Mouse (Mus musculus): ENCODE measurements at regions not wholly inside any gene's neighbourhood (a gene's known extent, or its start where the extent isn't known, plus 50 kb on each side); places are given as distances from the start of the nearest gene placed in this dataset.

DNA sequence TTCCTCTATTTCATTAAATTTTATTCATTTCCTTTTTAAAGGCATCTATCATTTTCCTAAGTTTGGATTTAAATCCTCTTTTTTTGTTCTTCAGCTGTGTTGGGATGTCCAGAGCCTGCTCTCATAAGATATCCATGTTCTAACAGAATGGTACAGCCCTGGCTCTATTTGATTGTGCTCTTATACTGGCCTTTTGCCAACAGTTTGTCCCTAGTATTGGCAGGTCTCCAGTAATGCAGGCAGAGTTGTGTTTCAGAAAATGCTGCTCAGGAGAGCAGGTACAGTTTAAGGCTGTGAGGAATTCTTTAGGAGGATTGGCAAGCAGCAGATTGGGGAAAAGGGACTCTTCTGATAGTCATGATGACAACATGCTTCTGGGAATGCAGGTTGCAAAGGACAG is 797.1 kb upstream of the Slit2 start:
- no peak for ATAC-seq (replicated peaks; ENCODE audit: poor library complexity)

DNA sequence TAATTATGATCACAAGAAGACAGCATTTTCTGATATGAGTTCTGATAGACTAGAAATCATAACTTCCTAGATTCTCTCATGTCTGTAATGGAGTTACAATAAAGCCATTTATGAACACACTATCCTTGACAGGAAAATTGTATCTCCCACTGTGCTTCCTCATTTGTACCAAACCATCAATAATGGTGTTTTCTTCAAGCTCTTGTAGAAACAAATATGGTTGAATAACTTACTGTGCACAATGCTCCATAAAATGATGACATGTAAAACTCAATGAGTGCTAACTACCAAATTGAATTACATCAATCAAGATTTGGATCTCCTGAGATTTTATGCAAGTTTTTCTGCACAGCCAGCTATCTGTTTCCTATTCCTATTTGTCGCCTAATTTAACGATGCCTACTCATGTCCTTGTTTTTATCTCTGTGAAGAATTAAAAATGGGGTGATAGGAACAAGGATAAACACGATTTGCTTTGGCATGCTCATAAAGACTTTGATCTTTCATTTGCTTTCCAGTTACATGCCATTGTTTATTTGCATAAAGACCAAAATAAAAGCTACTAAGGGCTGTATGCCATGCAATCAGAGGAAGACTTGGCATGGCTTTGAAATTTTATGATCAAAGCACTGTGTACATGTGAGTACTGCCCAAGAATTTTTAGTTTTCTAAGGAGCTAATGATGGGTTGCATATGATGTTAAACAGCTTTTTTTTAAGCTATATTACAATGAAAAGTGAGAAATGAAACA is 780.6 kb upstream of the Slit2 start:
- no peak for ATAC-seq (replicated peaks; ENCODE audit: poor library complexity)

DNA sequence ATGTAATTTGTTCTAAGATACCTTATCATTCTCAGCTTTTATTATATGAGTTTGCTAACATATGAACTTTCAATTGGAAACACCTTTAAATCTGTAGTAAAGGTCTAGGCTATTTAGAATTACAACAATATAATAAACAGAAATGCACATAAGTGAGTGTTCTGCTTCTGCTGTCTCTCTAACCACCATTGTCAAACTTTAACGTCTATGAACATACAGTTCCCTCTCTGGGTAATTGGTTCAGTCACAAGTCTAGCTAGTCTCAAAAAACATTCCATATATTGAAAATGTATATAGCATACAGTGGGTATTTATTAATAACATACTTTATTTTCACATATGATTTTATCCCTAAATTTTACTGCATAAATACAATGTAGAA is 780.0 kb upstream of the Slit2 start:
- no peak for ATAC-seq (replicated peaks; ENCODE audit: poor library complexity)

DNA sequence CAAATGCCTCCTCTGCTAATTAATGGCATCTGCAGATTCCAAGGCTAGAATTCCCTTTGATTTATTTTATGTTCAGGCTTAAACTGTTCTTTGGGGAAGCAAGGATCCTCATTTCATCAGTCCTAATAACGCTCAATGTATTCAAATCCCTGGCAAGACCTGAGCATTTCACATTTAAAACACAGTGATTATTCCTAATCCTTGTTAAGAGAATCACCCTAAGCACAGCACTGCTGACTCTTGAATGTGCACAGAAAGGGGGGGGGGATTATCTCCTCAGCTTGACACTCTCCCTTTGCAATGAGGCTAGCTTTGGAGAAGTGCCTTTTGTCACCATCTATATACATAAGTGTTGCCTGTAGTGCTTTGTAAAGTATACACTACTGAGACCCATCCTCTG is 772.4 kb upstream of the Slit2 start:
- ATAC-seq (replicated peaks; ENCODE audit: poor library complexity), result no peak

DNA sequence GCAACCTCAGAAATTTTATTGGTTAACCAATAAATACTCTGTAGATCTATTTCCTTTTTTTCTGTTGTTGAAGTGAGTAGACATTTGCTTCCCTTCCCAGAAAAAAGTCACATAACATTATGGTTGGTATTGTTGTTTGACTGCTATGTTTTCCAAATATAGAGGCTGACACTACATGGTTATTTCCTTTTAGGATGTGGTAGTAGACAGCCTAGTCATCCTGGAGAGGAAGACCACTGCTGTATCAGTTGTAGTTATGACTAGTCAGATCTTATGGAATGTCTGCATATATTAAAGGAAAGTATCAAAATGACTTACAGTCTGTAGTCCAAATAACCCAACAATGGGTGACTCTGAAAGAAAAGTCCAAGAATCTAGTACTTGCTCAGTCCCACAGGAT is 767.5 kb upstream of the Slit2 start:
- no peak for ATAC-seq (replicated peaks; ENCODE audit: poor library complexity)

DNA sequence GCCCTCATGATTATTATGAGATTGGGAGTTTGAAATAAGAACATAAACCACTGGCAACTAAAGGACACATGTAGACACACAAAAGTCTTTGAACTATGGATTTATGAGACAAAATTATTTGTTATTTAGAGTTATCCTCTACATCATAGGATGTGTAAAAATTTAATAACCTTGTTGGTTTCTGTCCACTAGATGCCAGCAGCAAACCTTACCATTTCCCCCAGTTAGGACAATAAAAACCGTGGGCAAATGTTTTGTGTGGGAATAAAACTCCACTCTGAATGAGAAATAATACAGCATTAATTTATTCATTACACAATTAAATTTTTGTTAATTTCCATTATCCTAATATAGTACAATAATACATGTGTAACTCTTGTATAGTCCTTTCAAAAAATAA is 757.7 kb upstream of the Slit2 start:
- no peak for ATAC-seq (replicated peaks; ENCODE audit: poor library complexity)

DNA sequence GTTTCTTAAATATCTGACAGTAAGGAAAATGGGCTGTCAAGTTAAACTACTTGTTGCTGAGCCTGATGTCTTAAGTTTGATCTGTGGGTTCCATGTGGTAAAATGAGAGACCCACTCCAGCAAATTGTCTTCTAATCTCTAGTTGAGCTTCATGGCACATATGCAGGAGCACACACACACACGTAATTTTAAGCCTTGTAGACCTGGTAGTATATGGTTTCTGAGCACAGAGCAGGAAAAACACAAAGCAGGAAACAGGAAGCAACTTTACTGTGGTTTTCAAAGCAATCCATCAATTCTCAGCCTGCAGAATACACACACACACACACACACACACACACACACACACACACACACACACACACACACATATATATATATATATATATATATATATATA is 746.8 kb upstream of the Slit2 start:
- no peak for ATAC-seq (replicated peaks; ENCODE audit: poor library complexity)

DNA sequence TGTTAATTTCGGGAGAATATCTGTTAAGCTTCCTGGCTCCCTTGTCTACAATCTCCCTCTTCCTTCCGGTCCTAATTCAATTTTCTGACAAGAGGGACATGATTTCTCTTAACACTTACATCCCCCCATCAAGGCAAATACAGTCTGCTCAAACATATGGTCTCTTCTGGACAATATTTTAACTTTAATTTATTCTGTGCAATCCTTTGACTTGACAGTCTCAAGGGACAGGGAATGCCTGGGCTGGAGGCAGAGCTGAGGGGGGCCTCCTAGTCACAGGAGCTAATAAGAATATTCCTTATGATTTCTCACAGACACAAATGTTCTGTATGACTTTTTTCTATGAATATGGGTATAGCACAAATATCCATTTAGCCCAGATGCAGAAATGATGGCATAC is 742.9 kb upstream of the Slit2 start:
- ATAC-seq (replicated peaks; ENCODE audit: poor library complexity), result no peak

DNA sequence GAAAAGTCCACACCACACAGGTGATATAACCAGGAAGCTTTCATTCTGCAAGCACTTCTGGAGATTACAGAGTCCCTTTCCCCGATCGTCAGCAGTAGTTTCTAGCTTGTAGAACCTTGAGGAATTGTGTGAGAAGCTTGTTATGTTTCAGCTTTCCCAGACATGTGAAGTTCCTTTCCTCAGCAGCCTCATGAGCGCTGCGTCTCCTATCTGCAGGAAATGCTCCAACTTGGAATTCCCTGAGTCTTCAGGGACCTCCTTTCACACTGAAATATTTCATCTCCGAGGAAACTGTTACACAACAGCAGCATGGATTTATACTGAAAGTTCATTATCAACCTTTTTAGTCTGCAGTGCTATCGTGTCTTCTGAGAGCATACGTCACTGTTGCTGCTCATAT is 742.4 kb upstream of the Slit2 start:
- no peak for ATAC-seq (replicated peaks; ENCODE audit: poor library complexity)

DNA sequence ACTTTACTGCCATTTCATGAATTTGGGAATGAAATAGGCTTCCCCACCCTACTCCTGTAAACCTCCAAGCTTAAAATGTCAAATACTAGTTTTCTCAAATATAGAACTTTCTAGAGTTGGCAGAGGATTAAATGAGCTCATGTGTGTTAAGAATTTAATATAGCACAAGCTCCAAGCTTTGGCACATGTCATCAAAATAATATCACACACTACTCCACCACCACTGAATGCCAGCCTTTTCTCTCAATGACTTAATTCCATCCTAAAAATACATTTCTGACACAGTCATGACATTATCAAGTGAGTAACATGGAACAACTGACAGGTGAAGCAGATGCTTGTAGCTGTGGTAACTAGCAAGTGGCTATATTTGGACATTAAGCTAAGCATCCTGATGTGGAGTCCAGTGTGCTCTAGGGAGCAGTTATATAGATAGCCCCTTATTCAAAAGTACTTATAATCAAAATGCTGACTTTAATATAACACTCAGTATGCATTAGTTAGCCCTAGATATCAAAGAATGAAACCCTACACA is 728.0 kb upstream of the Slit2 start:
- ATAC-seq (replicated peaks; ENCODE audit: poor library complexity), result no peak

DNA sequence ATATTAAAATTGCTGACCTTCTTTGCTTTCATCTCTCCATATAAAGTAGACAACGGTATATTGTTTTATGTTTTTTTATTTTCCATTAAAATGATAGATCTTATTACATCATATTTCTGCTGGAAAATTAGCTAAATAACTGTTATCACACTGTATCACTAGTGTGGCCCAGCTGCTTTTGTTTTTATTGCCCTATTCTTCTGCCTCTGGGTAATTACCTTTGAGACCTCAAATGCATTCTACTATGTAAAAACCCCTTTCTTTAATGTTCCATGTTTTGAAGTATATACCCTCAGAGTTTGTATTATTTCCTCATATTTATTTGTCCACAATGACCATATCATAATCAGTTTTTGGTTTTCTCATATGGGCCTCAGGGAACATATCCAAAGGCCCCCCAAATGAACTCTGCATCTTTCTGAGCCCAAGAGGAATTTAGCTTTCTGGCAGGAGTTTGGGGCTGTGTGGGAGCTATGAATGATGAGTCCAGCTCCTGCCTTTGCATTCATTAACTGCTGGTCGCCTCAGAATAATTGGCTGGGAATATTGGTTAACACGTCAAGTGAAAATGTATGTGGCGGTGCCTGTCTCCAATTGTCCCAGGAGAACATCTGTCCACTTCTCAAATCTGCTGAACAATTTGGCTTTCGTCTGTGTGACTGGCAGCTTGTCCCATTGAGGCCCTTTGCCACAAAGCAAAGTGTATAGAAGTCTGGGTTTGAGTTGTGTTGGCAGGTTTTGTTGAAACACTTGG is 721.1 kb upstream of the Slit2 start:
- no peak for ATAC-seq (replicated peaks; ENCODE audit: poor library complexity)

DNA sequence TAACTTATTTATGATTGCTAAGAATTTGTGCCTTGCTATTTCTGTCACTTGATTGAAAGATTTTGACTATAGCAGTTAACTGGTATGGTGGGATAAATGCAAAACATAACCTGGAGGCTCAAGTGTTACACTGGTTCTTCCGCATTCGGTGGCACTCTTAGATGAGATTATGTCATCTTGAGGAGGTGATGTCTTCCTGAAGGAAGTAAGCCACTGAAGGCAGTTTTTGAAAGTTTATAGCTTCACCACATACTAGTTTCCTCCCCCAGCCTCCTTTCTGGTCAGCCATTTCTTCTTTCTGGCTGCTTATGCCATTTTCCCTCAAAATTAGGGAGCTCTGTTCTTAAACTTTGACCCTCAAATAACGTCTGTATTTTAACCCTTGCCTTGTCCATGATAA is 710.3 kb upstream of the Slit2 start:
- ATAC-seq (replicated peaks; ENCODE audit: poor library complexity), result peak; percentile 46; the same call in 1 of the 2 replicates

DNA sequence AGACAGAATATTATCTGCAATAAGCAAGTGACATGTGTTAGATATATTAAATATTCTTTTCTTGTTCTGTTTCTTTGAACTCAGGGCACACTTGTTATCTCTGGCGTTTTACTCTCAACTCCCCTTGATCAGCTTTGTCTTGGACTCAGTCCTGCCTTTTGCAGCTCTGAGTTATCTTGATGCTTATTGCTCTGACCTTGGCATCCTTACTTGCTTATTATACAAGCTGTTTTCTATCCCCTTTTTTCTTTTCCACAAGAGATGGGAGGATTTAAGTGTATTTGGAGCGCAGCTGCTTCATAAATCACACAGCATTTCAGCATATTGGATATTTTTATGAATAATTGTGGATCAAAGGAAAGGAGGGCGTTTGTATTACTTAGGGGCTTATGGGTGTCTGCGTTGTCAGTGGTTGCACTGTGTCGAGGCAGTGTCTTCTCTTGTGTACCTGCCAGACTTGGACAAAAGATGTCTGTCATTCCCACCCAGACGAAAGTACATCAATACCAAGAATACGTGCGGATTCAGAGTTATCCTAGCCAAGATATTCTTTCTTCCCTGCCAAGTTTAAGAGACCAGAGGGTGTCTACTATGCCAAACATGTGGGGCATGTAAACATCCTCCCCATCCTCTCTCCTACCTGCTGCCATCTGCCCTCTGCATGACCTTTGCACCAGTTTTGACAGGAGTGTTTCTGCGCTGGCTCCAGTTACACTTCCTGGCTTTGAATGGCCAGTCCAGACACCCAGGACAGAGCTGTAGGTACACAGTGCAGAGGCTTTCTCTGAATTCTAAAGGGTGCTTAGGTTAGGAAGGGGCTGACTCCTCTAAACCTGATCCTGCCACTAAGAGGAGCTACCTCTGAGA is 709.3 kb upstream of the Slit2 start:
- no peak for ATAC-seq (replicated peaks; ENCODE audit: poor library complexity)

DNA sequence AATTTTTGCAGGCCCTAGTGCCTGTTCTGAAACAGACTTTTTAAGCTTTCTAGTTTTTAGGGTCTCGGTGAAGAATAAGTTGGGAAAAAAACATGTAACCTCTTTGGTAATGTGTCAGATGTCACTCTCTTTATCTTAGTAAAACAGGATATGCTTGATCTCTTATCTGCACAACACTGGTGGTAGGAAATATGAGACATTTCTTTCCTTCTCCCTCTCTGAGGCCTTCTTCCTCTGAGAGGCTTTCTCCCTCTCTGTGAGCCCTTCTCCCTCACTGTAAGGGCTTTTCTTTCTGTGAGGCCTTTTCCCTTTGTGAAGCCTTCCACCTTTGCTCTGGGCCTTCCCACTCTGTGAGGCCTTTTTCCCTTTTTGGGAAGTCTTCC is 708.7 kb upstream of the Slit2 start:
- 0 out of 2 replicates have a peak, but pooled peaks have one; percentile 37 for ATAC-seq (replicated peaks; ENCODE audit: poor library complexity)

DNA sequence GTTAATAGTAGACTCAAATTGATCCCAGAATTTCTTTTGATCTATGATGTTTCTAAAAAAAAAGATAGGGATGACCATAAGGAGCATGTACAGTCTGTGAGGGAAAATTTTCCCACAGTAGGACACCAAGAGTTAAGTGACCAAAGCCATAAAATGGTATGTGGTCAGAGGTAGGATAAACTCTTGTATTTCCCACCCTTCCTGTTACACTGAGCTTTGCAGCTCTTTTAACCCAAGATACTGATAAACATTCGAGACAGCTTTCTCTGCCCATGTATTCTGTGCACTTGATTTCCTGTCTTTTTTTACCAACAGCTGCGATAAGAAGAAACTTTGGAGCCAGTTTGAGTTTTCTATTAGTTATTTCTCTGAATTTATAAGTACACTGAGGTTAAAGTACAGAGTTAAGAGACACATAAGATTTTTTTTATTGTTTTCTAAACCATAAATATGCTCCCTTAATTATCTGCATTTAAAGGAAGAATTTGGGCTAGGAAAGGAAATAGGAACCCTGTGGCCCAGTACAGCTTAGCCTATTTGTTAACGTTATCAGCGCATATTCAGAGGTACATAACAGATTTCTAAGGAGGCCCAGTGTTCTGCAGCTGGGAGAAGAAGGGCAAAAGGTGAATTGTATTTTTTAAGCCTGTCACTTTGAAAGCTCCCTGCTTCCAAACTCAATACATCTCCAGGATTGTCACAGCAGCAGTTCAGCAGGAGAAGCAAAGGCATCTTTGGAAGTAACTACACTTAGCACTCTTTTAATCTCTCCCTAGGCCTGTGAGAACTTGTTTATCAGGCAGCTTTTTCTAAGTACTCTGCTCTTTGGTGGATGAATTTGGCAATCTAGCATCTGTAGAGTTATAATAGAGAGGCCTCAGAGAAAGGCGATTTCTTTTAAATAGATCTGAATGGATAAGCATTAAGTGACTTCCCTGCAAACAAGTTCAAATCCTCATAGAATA is 706.4 kb upstream of the Slit2 start:
- peak; percentile 39; the same call in 1 of the 2 replicates for ATAC-seq (replicated peaks; ENCODE audit: poor library complexity)

DNA sequence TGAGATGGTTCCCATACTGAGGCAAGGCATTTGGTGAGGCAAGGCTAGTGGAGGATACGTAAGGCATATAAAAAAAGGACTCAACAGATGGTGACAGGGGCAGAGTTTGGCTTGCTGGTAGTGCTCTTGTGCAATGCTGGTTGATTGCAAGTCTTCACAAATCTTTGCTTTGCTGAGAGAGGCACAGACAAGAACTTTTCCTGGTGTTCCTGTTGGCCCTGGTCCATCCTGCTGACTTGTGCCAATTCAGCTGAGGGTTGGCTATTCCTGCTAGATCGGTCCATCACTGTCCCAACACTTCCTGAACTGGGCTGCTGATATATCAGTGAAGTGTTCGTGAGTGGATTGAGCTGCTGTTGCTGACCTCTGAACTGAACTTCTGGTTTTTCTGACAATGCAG is 703.3 kb upstream of the Slit2 start:
- no peak for ATAC-seq (replicated peaks; ENCODE audit: poor library complexity)

DNA sequence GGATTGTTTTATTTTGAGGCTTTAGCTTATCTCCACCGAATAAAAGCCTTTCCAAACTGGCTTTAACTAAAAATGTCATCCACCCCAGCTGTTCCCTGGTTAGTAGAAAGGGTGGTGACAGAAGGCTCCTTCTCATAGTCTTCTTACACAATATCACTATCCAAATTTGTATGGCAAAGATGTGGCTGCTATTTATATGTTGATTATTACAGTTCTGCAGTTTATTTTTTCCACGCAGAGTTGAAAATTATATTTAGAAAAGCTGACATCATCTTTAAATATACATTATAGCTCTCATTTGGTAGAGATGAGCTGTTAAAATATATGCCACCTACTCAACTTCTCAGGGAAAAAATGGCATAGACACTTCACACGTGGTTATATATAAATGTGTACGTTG is 683.3 kb upstream of the Slit2 start:
- no peak for ATAC-seq (replicated peaks; ENCODE audit: poor library complexity)

DNA sequence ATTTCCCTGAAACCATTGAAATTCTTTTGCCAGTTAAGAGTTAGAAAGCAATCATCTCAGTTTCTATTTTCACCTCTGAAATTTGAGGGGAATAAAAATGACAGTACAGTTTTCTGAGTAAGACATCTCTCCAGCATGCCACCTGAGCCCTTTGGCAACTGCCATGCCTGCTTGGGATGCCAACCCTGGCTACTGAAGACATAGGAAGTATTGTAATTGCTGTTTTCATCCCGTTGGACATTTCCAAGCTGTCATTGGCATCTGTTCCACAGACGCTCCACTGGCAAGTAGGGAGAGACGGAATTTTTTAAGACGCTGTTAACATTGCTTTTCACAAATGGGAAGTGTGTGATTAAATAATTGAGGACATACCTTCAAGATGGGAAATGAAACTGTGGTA is 665.4 kb upstream of the Slit2 start:
- ATAC-seq (replicated peaks; ENCODE audit: poor library complexity), result no peak

DNA sequence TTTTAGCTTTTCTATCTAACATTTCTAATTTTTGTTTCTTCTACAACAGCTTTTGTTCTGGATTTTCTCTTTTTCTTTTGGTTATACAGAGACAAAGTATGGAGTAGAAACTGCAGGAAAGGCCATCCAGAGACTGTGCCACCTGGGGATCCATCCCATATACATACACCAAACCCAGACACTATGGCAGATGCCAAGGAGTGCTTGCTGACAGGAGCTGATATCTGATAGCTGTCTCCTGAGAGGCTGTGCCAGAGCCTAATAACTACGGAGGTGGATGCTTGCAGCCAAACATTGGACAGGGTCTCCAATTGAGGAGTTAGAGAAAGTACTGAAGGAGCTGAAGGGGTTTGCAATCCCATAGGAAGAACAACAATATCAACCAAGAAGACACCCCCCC is 664.8 kb upstream of the Slit2 start:
- no peak for ATAC-seq (replicated peaks; ENCODE audit: poor library complexity)

DNA sequence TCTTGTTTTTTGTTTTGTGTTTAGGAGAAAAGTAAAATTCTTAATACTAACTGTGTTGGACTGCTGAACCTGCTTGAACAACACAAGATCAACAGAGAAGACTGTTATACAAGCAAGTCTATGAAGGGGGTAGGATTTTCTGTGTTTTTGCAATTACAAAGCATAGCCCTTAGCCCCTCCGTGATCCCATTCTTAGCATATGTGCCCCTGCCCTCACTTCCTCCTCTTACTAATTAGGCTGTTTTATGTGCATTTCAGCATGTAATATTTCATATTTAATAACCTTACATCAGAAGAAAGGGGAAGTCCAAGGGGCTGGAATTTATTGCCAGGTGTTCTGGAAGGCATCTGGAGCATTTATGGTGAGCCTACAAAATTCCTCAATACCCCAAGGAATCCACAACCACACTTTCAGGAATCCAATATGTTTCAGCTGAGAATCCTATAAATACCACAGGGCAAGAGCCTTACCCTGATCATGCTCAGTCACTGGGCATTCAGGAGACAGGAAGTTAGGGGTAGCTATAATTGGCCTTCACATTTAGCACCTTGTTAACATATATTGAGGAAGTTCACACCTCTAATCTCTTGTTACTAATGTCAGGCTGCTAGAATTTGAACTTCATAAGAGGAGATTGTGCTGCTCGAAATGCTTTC is 660.3 kb upstream of the Slit2 start:
- ATAC-seq (replicated peaks; ENCODE audit: poor library complexity), result no peak; the same call in 1 of the 2 replicates
